In genomic region chr3:109491568-109491967, GRCm38 (mm10) we compare ENCODE assay signal across 7 mouse cellular contexts.
DNase-seq lines count a peak whose midpoint lies in the region; ATAC-seq lines count a peak whose summit lies in the region.

No protein-coding gene starts in this region.

- no peak overlapping the region for H3K9ac ChIP-seq in hindbrain, embryonic 11.5 days (ENCODE audit: low read depth, low read length)

- WGBS in forebrain, embryonic 10.5 days = 15% methylated on average over 2 of the region's 2 CpGs
- 11% methylated on average over 2 of the region's 2 CpGs for WGBS in hindbrain, embryonic 11.5 days

- H3K4me3 ChIP-seq in forebrain, embryonic 10.5 days = no peak overlapping the region
- no peak overlapping the region for H3K4me3 ChIP-seq in hindbrain, embryonic 11.5 days (ENCODE audit: low read depth, low read length)

- H3K27me3 ChIP-seq in forebrain, embryonic 10.5 days (ENCODE audit: poor library complexity, severe bottlenecking) = no peaks in the 10 kb centered on the region
- no peaks in the 10 kb centered on the region for H3K27me3 ChIP-seq in hindbrain, embryonic 11.5 days (ENCODE audit: control insufficient read depth, insufficient read depth, low read length)

- peak; percentile 72 for DNase-seq in MN1 (ENCODE audit: low spot score)
- DNase-seq in brain, embryonic 18.5 days (ENCODE audit: low read depth, low spot score) = peak; percentile 66
- DNase-seq in forebrain, embryonic 10.5 days (ENCODE audit: extremely low spot score, low spot score) = peak; percentile 43
- DNase-seq in hindbrain, embryonic 11.5 days (ENCODE audit: low spot score) = peak; percentile 87
- peak; percentile 48 to 76 for DNase-seq in layer of hippocampus, adult 8-10 months (ENCODE audit: low spot score in 2 of 2)
- DNase-seq in right cerebral cortex, postnatal 14 days = peak; percentile 77

- H3K36me3 ChIP-seq in forebrain, embryonic 10.5 days (replicated peaks) = no peaks in the 10 kb centered on the region
- no peaks in the 10 kb centered on the region for H3K36me3 ChIP-seq in hindbrain, embryonic 11.5 days (ENCODE audit: control insufficient read depth, insufficient read depth, low read length)

- no peak overlapping the region for H3K27ac ChIP-seq in forebrain, embryonic 10.5 days
- no peak overlapping the region for H3K27ac ChIP-seq in hindbrain, embryonic 11.5 days (ENCODE audit: low read depth, low read length)

- no peak overlapping the region for H3K4me2 ChIP-seq in hindbrain, embryonic 11.5 days (replicated peaks; ENCODE audit: low read depth, low read length)

- peak; percentile 23; the same call in 1 of the 2 replicates for ATAC-seq in hindbrain, embryonic 11.5 days (ENCODE audit: low FRiP score)
- ATAC-seq in megakaryocyte, adult 5-6 weeks (ENCODE audit: poor library complexity, severe bottlenecking) = peak; percentile 80

- no peaks in the 10 kb centered on the region for H3K9me3 ChIP-seq in forebrain, embryonic 10.5 days
- H3K9me3 ChIP-seq in hindbrain, embryonic 11.5 days (ENCODE audit: control insufficient read depth, low read length) = no peaks in the 10 kb centered on the region

- H3K4me1 ChIP-seq in forebrain, embryonic 10.5 days = peaks cover 17% of the 10 kb centered on the region
- H3K4me1 ChIP-seq in hindbrain, embryonic 11.5 days (replicated peaks; ENCODE audit: control insufficient read depth, insufficient read depth, low read length) = no peaks in the 10 kb centered on the region; the same call in 1 of the 2 replicates
